Mouse (Mus musculus) forebrain, embryonic 10.5 days (tissue): ENCODE results near the gene Prrc2a. TPM values are rescaled to one million over a fixed set of nuclear protein-coding genes. Genes with fewer than 3 reads are reported as not detected.
A peak's percentile ranks its signal among the peaks of the same experiment; 100 is the strongest.

ENCODE experiments used
- DNase-seq: peaks from one replicate; pipeline ENCODE4 v3.0.0-alpha.2; 2017; ENCODE audit warnings: low spot score; ENCODE audit errors: extremely low spot score
- H3K27ac ChIP-seq: fragments of 300-500 bp; sonication (generic); 2 replicates; pipeline ENCODE4 v1.5.1; 2016; ENCODE audit warnings: mild to moderate bottlenecking
- H3K27me3 ChIP-seq: fragments of 300-500 bp; sonication (generic); 2 replicates; pipeline ENCODE4 v1.6.1; 2016; ENCODE audit warnings: mild to moderate bottlenecking; ENCODE audit not compliant: poor library complexity, severe bottlenecking
- H3K36me3 ChIP-seq: fragments of 300-500 bp; sonication (generic); replicated peaks from 2 replicates; pipeline ENCODE4 v1.6.1; 2016; ENCODE audit warnings: mild to moderate bottlenecking, moderate library complexity
- H3K4me1 ChIP-seq: fragments of 300-500 bp; sonication (generic); 2 replicates; pipeline ENCODE4 v1.6.1; 2016
- H3K4me3 ChIP-seq: fragments of 300-500 bp; sonication (generic); 2 replicates; pipeline ENCODE4 v1.5.1; 2016; ENCODE audit warnings: mild to moderate bottlenecking, moderate library complexity
- H3K9me3 ChIP-seq: fragments of 300-500 bp; sonication (generic); 2 replicates; pipeline ENCODE4 v1.6.1; 2016; ENCODE audit warnings: mild to moderate bottlenecking, moderate library complexity
- WGBS: fragments of 180-500 bp; shearing (Covaris S2); methylation state at CpG from one replicate; pipeline ENCODE4 v1.1.7; 2016; 5-methylcytosine and 5-hydroxymethylcytosine counted together
- polyA plus RNA-seq: library from polyadenylated mRNA; unstranded; fragments of >200 nt; fragmentation: Nextera tagmentation; extraction: Ambion mirVana; gene quantifications from 2 replicates; pipeline ENCODE4 v1.2.1, GENCODE M21; 2016

The Prrc2a gene
- 195 and 200 TPM in 2 replicates for polyA plus RNA-seq

GRCm38 (mm10) chr17:35164568-35165450 lies at the start of gene Prrc2a:
Gene Prrc2a, minus strand, starts transcription at chr17:35164897.
- peaks cover 36% of the 10 kb centered on the region for H3K36me3 ChIP-seq
- H3K27ac ChIP-seq = peak within 1 kb of the TSS; percentile 99
- H3K9me3 ChIP-seq = no peaks in the 10 kb centered on the region
- under 1% methylated on average over 80 of the region's 89 CpGs for WGBS
- H3K4me3 ChIP-seq = peak within 1 kb of the TSS; percentile 99
- no peaks in the 10 kb centered on the region for H3K27me3 ChIP-seq
- DNase-seq = peak; percentile 99
- H3K4me1 ChIP-seq = peaks cover 38% of the 10 kb centered on the region

GRCm38 (mm10) chr17:35213071-35213470 lies 48.4 kb upstream of the Prrc2a start:
- no peak for DNase-seq
- Histone ChIP-seq H3K9me3 (no peaks in the 10 kb centered on the region), H3K27me3 (no peaks in the 10 kb centered on the region), H3K4me1 (peaks cover 14% of the 10 kb centered on the region; the same call in 1 of the 2 replicates), H3K4me3 (no peak overlapping the region), H3K27ac (no peak overlapping the region), H3K36me3 (no peaks in the 10 kb centered on the region)
- 89% methylated on average over 5 of the region's 5 CpGs for WGBS

GRCm38 (mm10) chr17:35210593-35210992 lies 45.9 kb upstream of the Prrc2a start:
- no peak for DNase-seq
- WGBS = 87% methylated on average over 3 of the region's 3 CpGs
- H3K4me3 ChIP-seq = no peak overlapping the region
- peaks cover under 1% of the 10 kb centered on the region; the same call in 1 of the 2 replicates for H3K27me3 ChIP-seq
- H3K27ac ChIP-seq = no peak overlapping the region
- no peaks in the 10 kb centered on the region for H3K9me3 ChIP-seq
- peaks cover 14% of the 10 kb centered on the region; the same call in 1 of the 2 replicates for H3K4me1 ChIP-seq
- no peaks in the 10 kb centered on the region for H3K36me3 ChIP-seq

GRCm38 (mm10) chr17:35209785-35210535 lies 45.3 kb upstream of the Prrc2a start:
- DNase-seq = no peak
- Histone ChIP-seq H3K27me3 (peaks cover 7% of the 10 kb centered on the region), H3K9me3 (no peaks in the 10 kb centered on the region), H3K4me1 (peaks cover 18% of the 10 kb centered on the region), H3K27ac (no peak overlapping the region), H3K36me3 (no peaks in the 10 kb centered on the region), H3K4me3 (no peak overlapping the region)
- 82% methylated on average over 12 of the region's 12 CpGs for WGBS

GRCm38 (mm10) chr17:35205380-35205769 lies 40.7 kb upstream of the Prrc2a start:
- H3K9me3 ChIP-seq = no peaks in the 10 kb centered on the region
- H3K4me1 ChIP-seq = peaks cover 20% of the 10 kb centered on the region; the same call in 1 of the 2 replicates
- no peak overlapping the region for H3K4me3 ChIP-seq
- no peak for DNase-seq
- no peaks in the 10 kb centered on the region for H3K36me3 ChIP-seq
- H3K27ac ChIP-seq = no peak overlapping the region
- WGBS = 64% methylated on average over 10 of the region's 10 CpGs
- H3K27me3 ChIP-seq = peaks cover 52% of the 10 kb centered on the region

- no peak within 1 kb of the TSS for H3K27ac ChIP-seq
- H3K36me3 ChIP-seq = no peaks in the 10 kb centered on the region
- no peak within 1 kb of the TSS for H3K4me3 ChIP-seq
- H3K27me3 ChIP-seq = peaks cover 59% of the 10 kb centered on the region
- WGBS = 29% methylated on average over 20 of the region's 20 CpGs
- no peaks in the 10 kb centered on the region for H3K9me3 ChIP-seq
- peaks cover 19% of the 10 kb centered on the region; the same call in 1 of the 2 replicates for H3K4me1 ChIP-seq
- no peak for DNase-seq
Measured at GRCm38 (mm10) chr17:35204494-35205379, 40.0 kb upstream of the Prrc2a start, which contains the start of gene Lta. Gene Lta, minus strand, starts transcription at chr17:35205351.

GRCm38 (mm10) chr17:35202442-35202841 lies 37.7 kb upstream of the Prrc2a start:
- Histone ChIP-seq H3K4me1 (peaks cover 21% of the 10 kb centered on the region), H3K27ac (no peak overlapping the region), H3K27me3 (peaks cover 76% of the 10 kb centered on the region), H3K36me3 (no peaks in the 10 kb centered on the region), H3K9me3 (no peaks in the 10 kb centered on the region), H3K4me3 (no peak overlapping the region)
- WGBS = 77% methylated on average over 4 of the region's 4 CpGs
- no peak for DNase-seq

GRCm38 (mm10) chr17:35201787-35202186 lies 37.1 kb upstream of the Prrc2a start, which contains the start of gene Tnf:
Gene Tnf, minus strand, starts transcription at chr17:35202007.
- H3K4me1 ChIP-seq = peaks cover 21% of the 10 kb centered on the region
- H3K27me3 ChIP-seq = peaks cover 82% of the 10 kb centered on the region
- H3K27ac ChIP-seq = no peak within 1 kb of the TSS
- H3K9me3 ChIP-seq = no peaks in the 10 kb centered on the region
- H3K36me3 ChIP-seq = no peaks in the 10 kb centered on the region
- WGBS = 52% methylated on average over 13 of the region's 13 CpGs
- no peak for DNase-seq
- H3K4me3 ChIP-seq = no peak within 1 kb of the TSS

- peaks cover 89% of the 10 kb centered on the region for H3K27me3 ChIP-seq
- H3K27ac ChIP-seq = no peak overlapping the region
- H3K36me3 ChIP-seq = no peaks in the 10 kb centered on the region
- H3K9me3 ChIP-seq = no peaks in the 10 kb centered on the region
- peaks cover 24% of the 10 kb centered on the region for H3K4me1 ChIP-seq
- 85% methylated on average over 11 of the region's 11 CpGs for WGBS
- DNase-seq = no peak
- H3K4me3 ChIP-seq = no peak overlapping the region
Measured at GRCm38 (mm10) chr17:35201128-35201527, 36.4 kb upstream of the Prrc2a start.

GRCm38 (mm10) chr17:35200398-35200797 lies 35.7 kb upstream of the Prrc2a start:
- H3K4me1 ChIP-seq = peaks cover 32% of the 10 kb centered on the region
- 94% methylated on average over 11 of the region's 11 CpGs for WGBS
- no peaks in the 10 kb centered on the region for H3K36me3 ChIP-seq
- no peaks in the 10 kb centered on the region for H3K9me3 ChIP-seq
- no peak overlapping the region for H3K27ac ChIP-seq
- peaks cover 94% of the 10 kb centered on the region for H3K27me3 ChIP-seq
- H3K4me3 ChIP-seq = no peak overlapping the region
- DNase-seq = no peak

GRCm38 (mm10) chr17:35198946-35199345 lies 34.2 kb upstream of the Prrc2a start:
- no peak overlapping the region for H3K4me3 ChIP-seq
- DNase-seq = no peak
- 25% methylated on average over 8 of the region's 8 CpGs for WGBS
- H3K27me3 ChIP-seq = peaks cover 94% of the 10 kb centered on the region
- H3K36me3 ChIP-seq = no peaks in the 10 kb centered on the region
- no peaks in the 10 kb centered on the region for H3K9me3 ChIP-seq
- H3K27ac ChIP-seq = no peak overlapping the region
- peaks cover 31% of the 10 kb centered on the region for H3K4me1 ChIP-seq

- Histone ChIP-seq H3K36me3 (no peaks in the 10 kb centered on the region), H3K27me3 (peaks cover 92% of the 10 kb centered on the region), H3K27ac (no peak overlapping the region), H3K4me3 (no peak overlapping the region), H3K9me3 (no peaks in the 10 kb centered on the region), H3K4me1 (peaks cover 32% of the 10 kb centered on the region)
- WGBS = 55% methylated on average over 7 of the region's 7 CpGs
- no peak for DNase-seq
Measured at GRCm38 (mm10) chr17:35198029-35198428, 33.3 kb upstream of the Prrc2a start.
